Mouse (Mus musculus) lung, postnatal 0 days (tissue): ENCODE measurements around the gene Catsper3. TPM values are rescaled to one million over a fixed set of nuclear protein-coding genes. Genes with fewer than 3 reads are reported as not detected.

Experiments used
- ATAC-seq: fragments of 200-750 bp; cut with Nextera tagmentation; 2 replicates; pipeline ENCODE4 v1.8.0; 2017; ENCODE audit warnings: moderate library complexity
- DNase-seq: peaks from one replicate; pipeline ENCODE4 v3.0.0-alpha.2; 2016; ENCODE audit warnings: low spot score
- H3K27ac ChIP-seq: fragments of 300-500 bp; sonication (generic); 2 replicates; pipeline ENCODE4 v1.5.1; 2014; ENCODE audit warnings: antibody characterized with exemption, mild to moderate bottlenecking, low read length, mixed read lengths
- H3K27me3 ChIP-seq: fragments of 300-500 bp; sonication (generic); replicated peaks from 2 replicates; pipeline ENCODE4 v1.6.1; 2014; ENCODE audit warnings: low read length, mixed read lengths; ENCODE audit not compliant: insufficient read depth
- H3K36me3 ChIP-seq: fragments of 300-500 bp; sonication (generic); 2 replicates; pipeline ENCODE4 v1.6.1; 2014; ENCODE audit warnings: low read length, mixed read lengths; ENCODE audit not compliant: insufficient read depth
- H3K4me1 ChIP-seq: fragments of 300-500 bp; sonication (generic); 2 replicates; pipeline ENCODE4 v1.6.1; 2014; ENCODE audit warnings: antibody characterized with exemption, low read depth, low read length, mixed read lengths; ENCODE audit not compliant: insufficient read depth
- H3K4me2 ChIP-seq: fragments of 300-500 bp; sonication (generic); replicated peaks from 2 replicates; pipeline ENCODE4 v1.6.1; 2014; ENCODE audit warnings: low read depth, mild to moderate bottlenecking, low read length, moderate library complexity, mixed read lengths
- H3K4me3 ChIP-seq: fragments of 300-500 bp; sonication (generic); 2 replicates; pipeline ENCODE4 v1.5.1; 2014; ENCODE audit warnings: low read depth, low read length
- H3K9ac ChIP-seq: fragments of 300-500 bp; sonication (generic); replicated peaks from 2 replicates; pipeline ENCODE4 v1.6.1; 2014; ENCODE audit warnings: low read depth, mild to moderate bottlenecking
- H3K9me3 ChIP-seq: fragments of 300-500 bp; sonication (generic); 2 replicates; pipeline ENCODE4 v1.6.1; 2016; ENCODE audit warnings: low read length, mixed read lengths
- CTCF ChIP-seq: IDR thresholded peaks from 2 replicates; pipeline ENCODE4 v1.5.1; 2016; ENCODE audit warnings: antibody characterized with exemption, mild to moderate bottlenecking
- EP300 ChIP-seq: IDR thresholded peaks from 2 replicates; pipeline ENCODE4 v1.6.1; 2016; ENCODE audit warnings: antibody characterized with exemption, mild to moderate bottlenecking, control low read depth
- WGBS: fragments of 180-500 bp; shearing (Covaris S2); extraction: QIAGEN DNeasy Blood & Tissue Kit; methylation state at CpG from one replicate; pipeline ENCODE4 v1.1.7; 2014; 5-methylcytosine and 5-hydroxymethylcytosine counted together
- polyA plus RNA-seq: library from polyadenylated mRNA; unstranded; fragments of >200 nt; fragmentation: Nextera tagmentation; extraction: Ambion mirVana; gene quantifications from 2 replicates; pipeline ENCODE4 v1.2.1, GENCODE M21; 2015

Catsper3 gene
- polyA plus RNA-seq, 1 experiment from 2014 or later: 0.18 TPM

GRCm38 (mm10) chr13:55828141-55829017 lies 44.0 kb downstream of the Catsper3 start:
- TF ChIP-seq EP300: no peak
- TF ChIP-seq CTCF: no peak
- Histone ChIP-seq H3K4me1 (no peaks in the 10 kb centered on the region; the same call in 1 of the 2 replicates), H3K36me3 (no peaks in the 10 kb centered on the region), H3K4me3 (peak overlapping the region; percentile 24; the same call in 1 of the 2 replicates), H3K4me2 (peak overlapping the region; percentile 35; the same call in 1 of the 2 replicates), H3K9ac (no peak overlapping the region), H3K27ac (no peak overlapping the region), H3K27me3 (peaks cover 90% of the 10 kb centered on the region), H3K9me3 (no peaks in the 10 kb centered on the region)
- DNase-seq (no peak), ATAC-seq (no peak)
- WGBS: 2% methylated on average over 44 of the region's 50 CpGs

GRCm38 (mm10) chr13:55829018-55829655 lies 44.8 kb downstream of the Catsper3 start:
- Histone ChIP-seq H3K9me3 (no peaks in the 10 kb centered on the region), H3K4me1 (no peaks in the 10 kb centered on the region; the same call in 1 of the 2 replicates), H3K27me3 (peaks cover 88% of the 10 kb centered on the region), H3K4me3 (no peak overlapping the region), H3K36me3 (no peaks in the 10 kb centered on the region), H3K27ac (no peak overlapping the region), H3K9ac (no peak overlapping the region), H3K4me2 (no peak overlapping the region)
- ATAC-seq (no peak), DNase-seq (no peak)
- WGBS: 12% methylated on average over 12 of the region's 12 CpGs
- TF ChIP-seq EP300: no peak
- TF ChIP-seq CTCF: no peak

GRCm38 (mm10) chr13:55830081-55830832 lies 45.9 kb downstream of the Catsper3 start:
- Histone ChIP-seq H3K27me3 (peaks cover 88% of the 10 kb centered on the region), H3K9ac (no peak overlapping the region), H3K36me3 (no peaks in the 10 kb centered on the region), H3K9me3 (no peaks in the 10 kb centered on the region), H3K4me1 (no peaks in the 10 kb centered on the region; the same call in 1 of the 2 replicates), H3K27ac (no peak overlapping the region), H3K4me2 (peak overlapping the region; percentile 44), H3K4me3 (peak overlapping the region; percentile 28; the same call in 1 of the 2 replicates)
- TF ChIP-seq EP300: no peak
- TF ChIP-seq CTCF: no peak
- DNase-seq (no peak), ATAC-seq (no peak)
- WGBS: 2% methylated on average over 41 of the region's 48 CpGs

GRCm38 (mm10) chr13:55830833-55831721 lies 46.7 kb downstream of the Catsper3 start:
- TF ChIP-seq EP300 (no peak), CTCF (no peak)
- H3K4me2 ChIP-seq: peak overlapping the region; percentile 44
- H3K27me3 ChIP-seq: peaks cover 87% of the 10 kb centered on the region
- no peaks in the 10 kb centered on the region for H3K9me3 ChIP-seq
- ATAC-seq (peak; percentile 15; the same call in 1 of the 2 replicates), DNase-seq (no peak)
- no peak overlapping the region for H3K27ac ChIP-seq
- no peaks in the 10 kb centered on the region for H3K36me3 ChIP-seq
- H3K9ac ChIP-seq: no peak overlapping the region
- no peaks in the 10 kb centered on the region; the same call in 1 of the 2 replicates for H3K4me1 ChIP-seq
- peak overlapping the region; percentile 28 for H3K4me3 ChIP-seq
- 4% methylated on average over 39 of the region's 82 CpGs for WGBS

- Histone ChIP-seq H3K27ac (no peak overlapping the region), H3K9me3 (no peaks in the 10 kb centered on the region), H3K36me3 (no peaks in the 10 kb centered on the region), H3K4me2 (no peak overlapping the region), H3K27me3 (peaks cover 89% of the 10 kb centered on the region), H3K4me1 (no peaks in the 10 kb centered on the region; the same call in 1 of the 2 replicates), H3K9ac (no peak overlapping the region), H3K4me3 (no peak overlapping the region)
- ATAC-seq (no peak), DNase-seq (no peak)
- no peak for TF ChIP-seq EP300
- TF ChIP-seq CTCF: no peak
- WGBS: 5% methylated on average over 24 of the region's 25 CpGs
These were observed 47.4 kb downstream of the Catsper3 start for GRCm38 (mm10) chr13:55831722-55832160.
